Mouse (Mus musculus) cerebellum, adult 2 months (tissue): ENCODE measurements around the gene Rad17. TPM values are rescaled to one million over a fixed set of nuclear protein-coding genes. Genes with fewer than 3 reads are reported as not detected.
A peak's percentile ranks its signal among the peaks of the same experiment; 100 is the strongest.

Experiments
- DNase-seq, 2 experiments: peaks; one replicate each; pipeline ENCODE4 v3.0.0; 2021
- H3K27ac ChIP-seq: fragments of 200-500 bp; 2 replicates; pipeline ENCODE4 v1.5.1; 2012; ENCODE audit warnings: low read length, control low read depth, inconsistent platforms; ENCODE audit not compliant: insufficient read depth
- H3K27me3 ChIP-seq: fragments of 200-500 bp; 2 replicates; pipeline ENCODE4 v1.6.1; 2012; ENCODE audit warnings: inconsistent platforms, mild to moderate bottlenecking, low read length, moderate library complexity; ENCODE audit not compliant: control insufficient read depth, insufficient read depth
- H3K4me1 ChIP-seq: fragments of 200-500 bp; 2 replicates; pipeline ENCODE4 v1.6.1; 2011; ENCODE audit warnings: low read length; ENCODE audit not compliant: control insufficient read depth, insufficient read depth
- H3K4me3 ChIP-seq: fragments of 200-500 bp; replicated peaks from 2 replicates; pipeline ENCODE3; 2011; ENCODE audit warnings: mild to moderate bottlenecking, low read depth, low read length, control low read depth; ENCODE audit not compliant: insufficient read depth
- CTCF ChIP-seq: fragments of 200-500 bp; IDR thresholded peaks from 2 replicates; pipeline ENCODE4 v1.5.1; 2011; ENCODE audit warnings: low read depth, mild to moderate bottlenecking, control low read depth, low read length, moderate library complexity, borderline replicate concordance; ENCODE audit not compliant: insufficient read depth
- POLR2A ChIP-seq: fragments of 200-500 bp; IDR thresholded peaks from 2 replicates; pipeline ENCODE4 v1.6.1; 2011; ENCODE audit warnings: low read length, control low read depth, borderline replicate concordance; ENCODE audit not compliant: insufficient read depth
- WGBS: fragments of 180-500 bp; shearing (Covaris S2); methylation state at CpG from one replicate; pipeline ENCODE4 v1.1.7; 2018; 5-methylcytosine and 5-hydroxymethylcytosine counted together
- polyA plus RNA-seq: library from polyadenylated mRNA; depleted of rRNA; stranded (reverse); fragments of >200 nt; gene quantifications from 2 replicates; pipeline ENCODE4 v1.2.3, GENCODE M21; 2012; rRNA removed

Gene Rad17
- polyA plus RNA-seq: 15.6 and 17.0 TPM in 2 replicates

DNA sequence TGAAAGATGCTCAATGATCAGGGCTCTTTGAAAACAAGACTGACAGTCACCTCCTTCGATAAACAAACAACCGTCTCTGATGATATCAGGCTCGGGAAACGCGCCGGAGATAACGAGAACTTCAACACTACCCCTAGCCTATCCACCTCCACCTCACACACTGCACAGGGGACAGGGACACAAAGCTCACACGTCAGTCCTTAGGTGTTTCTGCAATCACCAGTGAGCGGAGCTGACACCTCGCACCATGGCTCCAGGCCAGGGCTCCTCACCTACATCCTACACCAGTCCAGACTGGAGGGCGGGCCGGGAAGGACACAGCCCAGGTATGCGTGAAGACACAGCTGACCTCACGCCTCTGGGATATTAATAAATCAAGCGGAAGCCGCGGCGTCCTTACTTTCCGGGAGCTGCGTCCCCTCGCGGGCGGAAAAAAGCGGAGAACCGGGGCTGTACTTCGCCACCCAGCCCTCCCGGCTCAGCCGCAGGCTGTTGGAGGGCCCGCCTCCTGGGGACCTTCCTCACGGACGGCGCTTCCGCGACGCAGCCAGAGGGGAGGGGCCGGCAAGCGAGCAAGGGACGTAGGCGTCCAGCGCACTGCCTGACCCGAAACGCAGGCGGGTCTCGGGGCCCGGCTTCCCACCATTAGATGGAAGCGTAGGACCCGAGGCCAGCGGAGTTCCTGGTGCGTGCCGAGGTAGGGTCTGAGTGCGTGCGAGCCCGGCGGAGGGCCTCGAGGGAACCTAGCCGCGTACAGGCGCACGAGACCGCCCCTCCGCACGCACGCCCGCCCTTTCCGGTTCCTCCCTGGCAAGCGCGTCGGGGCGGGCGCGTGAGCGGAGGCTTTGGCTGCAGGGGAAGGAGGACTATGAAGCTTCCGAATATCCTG, at the start of gene Rad17, which contains the start of gene Ak6:
TSS of gene Rad17 (minus strand) at position 502 of the 889 bp plus-strand sequence.
TSS of gene Ak6 (plus strand) at position 430 of the 889 bp plus-strand sequence.
- peak; percentile 93 to 98 for DNase-seq
- under 1% methylated on average over 73 of the region's 73 CpGs for WGBS
- Histone ChIP-seq H3K27ac (peak within 1 kb of the TSS; percentile 99), H3K4me3 (peak within 1 kb of the TSS; percentile 96), H3K27me3 (no peaks in the 10 kb centered on the region), H3K4me1 (no peaks in the 10 kb centered on the region)
- TF ChIP-seq CTCF: no peak
- peak; percentile 77; the same call in 1 of the 2 replicates for TF ChIP-seq POLR2A

DNA sequence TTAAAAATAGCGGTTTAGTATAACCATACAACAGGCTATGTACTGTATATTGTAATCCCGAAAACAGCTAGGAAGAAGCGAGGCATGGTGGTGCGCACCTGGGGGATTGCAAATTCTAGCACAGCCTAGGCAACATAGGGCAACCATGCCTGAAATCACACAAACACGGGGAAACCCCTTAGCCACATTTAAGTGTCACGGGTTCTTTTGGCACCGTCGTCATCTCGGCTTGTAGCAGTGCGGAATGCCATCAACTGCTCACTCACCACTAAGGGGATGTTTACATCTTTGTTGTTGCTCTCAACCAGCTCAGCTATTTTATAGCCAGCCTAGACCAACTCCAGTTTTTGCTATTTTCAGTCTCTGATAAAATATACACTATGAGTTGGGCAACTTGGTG, 48.0 kb upstream of the Rad17 start:
- Histone ChIP-seq H3K27me3 (no peaks in the 10 kb centered on the region), H3K4me3 (no peak overlapping the region), H3K4me1 (no peaks in the 10 kb centered on the region), H3K27ac (no peak overlapping the region)
- no peak for DNase-seq
- WGBS: 92% methylated on average over 10 of the region's 10 CpGs
- TF ChIP-seq CTCF: no peak
- TF ChIP-seq POLR2A: no peak

DNA sequence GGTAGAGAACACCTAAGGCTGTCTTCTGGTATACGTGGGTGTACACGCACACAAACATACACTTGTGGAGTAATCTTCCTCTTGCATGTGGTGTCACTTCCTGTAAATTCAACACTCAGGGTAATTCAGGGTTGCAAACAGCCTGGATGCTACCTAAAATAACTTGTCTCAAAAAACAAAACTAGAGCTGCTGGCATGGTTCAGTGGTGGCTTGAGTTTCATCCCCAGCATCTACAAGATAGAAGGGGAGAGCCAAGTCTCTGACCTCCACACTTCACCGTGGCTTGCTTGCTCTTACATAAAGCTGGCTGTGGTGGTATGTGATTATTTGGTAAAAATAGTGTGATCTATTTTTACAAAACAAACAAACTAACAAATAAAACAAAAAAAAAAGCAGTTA, 46.7 kb upstream of the Rad17 start:
- no peaks in the 10 kb centered on the region for H3K4me1 ChIP-seq
- TF ChIP-seq POLR2A (no peak), CTCF (no peak)
- no peak overlapping the region for H3K27ac ChIP-seq
- H3K4me3 ChIP-seq: no peak overlapping the region
- WGBS: 92% methylated on average over 3 of the region's 3 CpGs
- no peak for DNase-seq
- H3K27me3 ChIP-seq: no peaks in the 10 kb centered on the region

DNA sequence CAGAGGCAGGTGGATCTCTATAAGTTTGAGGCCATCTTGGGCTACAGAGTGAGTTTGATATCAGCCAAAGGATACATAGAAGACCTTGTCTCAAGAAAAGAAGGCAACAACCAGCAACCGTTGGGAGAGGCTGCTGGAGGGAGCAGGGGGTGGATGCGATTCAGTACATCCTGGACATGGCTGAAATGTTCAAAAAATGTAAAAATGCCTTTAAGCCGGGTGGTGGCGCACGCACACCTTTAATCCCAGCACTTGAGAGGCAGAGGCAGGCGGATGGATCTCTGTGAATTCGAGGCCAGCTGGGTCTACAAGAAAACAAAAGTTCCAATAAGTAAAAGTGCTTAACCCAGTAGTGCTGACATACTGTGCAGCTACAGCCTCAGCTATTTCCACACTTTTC, 36.7 kb upstream of the Rad17 start:
- Histone ChIP-seq H3K4me3 (no peak overlapping the region), H3K4me1 (no peaks in the 10 kb centered on the region), H3K27me3 (no peaks in the 10 kb centered on the region), H3K27ac (no peak overlapping the region)
- TF ChIP-seq POLR2A: no peak
- TF ChIP-seq CTCF: no peak
- no peak for DNase-seq
- 73% methylated on average over 7 of the region's 7 CpGs for WGBS

DNA sequence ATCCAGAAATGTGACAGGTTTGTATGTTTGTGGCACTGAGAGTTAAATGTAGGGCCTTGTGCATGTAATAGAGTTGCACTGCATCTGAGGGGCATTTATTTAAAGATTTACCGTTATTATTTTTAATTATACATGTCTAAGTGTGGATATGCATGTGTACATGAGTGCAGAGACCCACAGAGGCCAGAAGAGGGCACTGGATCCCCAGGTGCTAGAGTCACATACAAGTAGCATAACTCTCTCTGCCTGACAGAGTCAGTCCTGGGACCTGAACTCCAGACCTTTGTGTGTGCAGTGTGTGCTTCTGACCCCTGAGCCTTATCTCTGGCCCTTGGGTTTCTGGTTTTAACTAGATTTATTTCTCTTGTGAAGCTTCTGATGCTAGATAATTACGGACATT, 33.5 kb upstream of the Rad17 start:
- no peak for TF ChIP-seq POLR2A
- no peak for TF ChIP-seq CTCF
- WGBS: 78% methylated on average over 2 of the region's 2 CpGs
- Histone ChIP-seq H3K27me3 (no peaks in the 10 kb centered on the region), H3K4me3 (no peak overlapping the region), H3K4me1 (no peaks in the 10 kb centered on the region), H3K27ac (no peak overlapping the region)
- DNase-seq: no peak

DNA sequence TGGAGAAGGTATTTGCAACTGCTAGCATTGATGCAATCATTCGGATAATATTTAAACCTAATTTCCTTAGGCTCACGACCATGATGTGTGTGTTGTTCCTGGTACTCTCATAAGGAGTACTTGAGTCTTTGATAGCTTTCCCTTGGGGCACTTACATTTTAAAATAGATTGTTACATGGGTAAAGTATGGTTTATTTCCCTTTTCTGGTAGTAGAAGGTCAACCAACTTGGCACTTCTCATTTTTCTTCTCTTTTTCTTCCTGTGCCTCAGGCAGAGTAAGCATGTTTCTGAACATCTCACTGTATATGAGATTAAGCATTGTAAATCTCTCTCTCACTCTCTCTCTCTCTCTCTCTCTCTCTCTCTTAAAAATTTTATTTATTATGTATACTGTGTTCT, 32.0 kb upstream of the Rad17 start:
- TF ChIP-seq CTCF (no peak), POLR2A (no peak)
- 89% methylated on average over 2 of the region's 2 CpGs for WGBS
- Histone ChIP-seq H3K4me1 (no peaks in the 10 kb centered on the region), H3K27ac (no peak overlapping the region), H3K27me3 (no peaks in the 10 kb centered on the region), H3K4me3 (no peak overlapping the region)
- no peak for DNase-seq

DNA sequence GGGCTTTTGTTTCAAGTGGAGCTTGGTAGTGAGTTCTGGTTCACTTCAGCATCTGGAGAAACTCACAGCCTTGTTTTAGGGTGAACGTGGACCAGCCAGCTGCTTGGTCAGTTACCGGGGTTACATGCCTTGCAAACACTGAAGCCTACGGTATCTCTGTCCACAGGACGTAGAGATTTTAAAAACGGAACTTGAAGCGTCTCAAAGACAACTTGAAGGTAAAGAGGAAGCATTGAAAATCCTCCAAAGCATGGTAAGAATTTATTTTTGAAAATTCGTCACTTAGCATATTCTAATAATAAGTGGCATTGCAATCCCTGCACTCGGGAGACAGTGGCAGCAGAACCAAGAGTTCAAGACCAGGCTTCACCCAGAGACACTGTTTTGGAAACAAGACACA, 30.8 kb upstream of the Rad17 start:
- no peak for DNase-seq
- Histone ChIP-seq H3K27ac (no peak overlapping the region), H3K4me3 (no peak overlapping the region), H3K4me1 (no peaks in the 10 kb centered on the region), H3K27me3 (no peaks in the 10 kb centered on the region)
- WGBS: 85% methylated on average over 8 of the region's 8 CpGs
- no peak for TF ChIP-seq CTCF
- TF ChIP-seq POLR2A: no peak

DNA sequence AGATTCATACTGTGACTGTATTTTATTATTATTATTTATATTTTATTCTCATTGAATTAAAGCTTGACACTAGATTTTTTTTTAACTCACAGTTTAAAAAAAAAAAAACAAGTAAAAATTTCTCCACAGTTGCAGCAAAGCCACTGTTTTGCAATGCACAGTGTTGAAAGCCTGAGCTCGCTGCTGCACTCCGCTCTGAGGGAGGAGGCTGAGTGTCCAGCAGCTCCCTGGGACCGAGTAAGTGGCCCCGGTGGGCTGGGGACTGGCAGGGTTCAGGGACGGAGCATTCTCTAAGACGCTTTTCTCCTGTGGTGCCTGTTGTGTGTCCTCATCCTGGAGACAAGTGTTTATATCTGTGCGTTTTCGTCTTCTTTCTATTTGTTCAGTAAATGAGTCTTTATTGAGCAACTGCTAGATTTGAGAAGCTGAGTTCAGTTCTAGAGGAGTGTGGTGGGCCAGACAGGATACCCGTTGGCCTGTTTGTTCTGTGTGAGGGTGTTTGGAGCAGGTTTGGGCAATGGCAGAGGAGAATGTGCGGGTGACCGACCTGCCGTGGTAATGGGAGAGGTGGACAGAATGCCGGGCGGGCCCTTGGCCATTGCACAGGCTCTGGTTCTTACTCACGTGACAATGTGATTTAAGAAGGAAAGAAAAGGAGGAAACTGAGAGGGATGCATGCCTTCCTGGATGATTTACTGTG, 25.2 kb upstream of the Rad17 start:
- no peak for DNase-seq
- H3K4me3 ChIP-seq: no peak overlapping the region
- no peaks in the 10 kb centered on the region for H3K27me3 ChIP-seq
- no peak overlapping the region for H3K27ac ChIP-seq
- H3K4me1 ChIP-seq: no peaks in the 10 kb centered on the region
- WGBS: 87% methylated on average over 15 of the region's 15 CpGs
- no peak for TF ChIP-seq POLR2A
- TF ChIP-seq CTCF: no peak
